Mouse (Mus musculus) limb, embryonic 15.5 days (tissue): ENCODE results near the gene Tmem189. TPM values are rescaled to one million over a fixed set of nuclear protein-coding genes. Genes with fewer than 3 reads are reported as not detected.

ENCODE experiments used
- microRNA-seq: library from miRNA; unstranded; fragments of <30 nt; microRNA quantifications from one replicate; pipeline ENCODE4, GENCODE M21; 2016
- polyA plus RNA-seq: library from polyadenylated mRNA; unstranded; fragments of >200 nt; fragmentation: Nextera tagmentation; extraction: Ambion mirVana; gene quantifications from 2 replicates; pipeline ENCODE4 v1.2.1, GENCODE M21; 2015

The Tmem189 gene
- polyA plus RNA-seq, 1 experiment from 2014 or later = 36.2 TPM

Small RNAs within 50 kb of the gene (microRNA-seq; reads per million reads assigned to microRNA genes)
- not detected for gene Gm22355

Other genes starting within 250 kb of the Tmem189 start
- 69.9 and 70.3 TPM in 2 replicates for gene Rnf114, start 197.2 kb downstream of the Tmem189 start, polyA plus RNA-seq
- 12.9 and 15.3 TPM in 2 replicates for gene Spata2, start 196.9 kb downstream of the Tmem189 start, polyA plus RNA-seq
- 52.6 and 61.2 TPM in 2 replicates for gene Snai1, start 151.6 kb downstream of the Tmem189 start, polyA plus RNA-seq
- gene Ube2v1, start 57.7 kb downstream of the Tmem189 start, polyA plus RNA-seq = 289 and 315 TPM in 2 replicates
- 3.9 and 9.4 TPM in 2 replicates for gene Gm20431, start 28.3 kb downstream of the Tmem189 start, polyA plus RNA-seq
- 20.5 and 25.0 TPM in 2 replicates for gene Cebpb, start 907 bp downstream of the Tmem189 start, polyA plus RNA-seq
- 50.2 and 55.6 TPM in 2 replicates for gene Ptpn1, start 242.2 kb upstream of the Tmem189 start, polyA plus RNA-seq